Mouse (Mus musculus) pancreas, adult 10 weeks (tissue): ENCODE measurements around the gene Emc9. TPM values are rescaled to one million over a fixed set of nuclear protein-coding genes. Genes with fewer than 3 reads are reported as not detected.

Experiments used
- polyA plus RNA-seq: library from polyadenylated mRNA; stranded (reverse); fragments of 350-450 nt; fragmentation: Illumina TruSeq; extraction: RNeasy Lipid Tissue Mini Kit (QIAGEN cat#74804); gene quantifications from one replicate; pipeline ENCODE4 v1.2.3, GENCODE M21; 2015; ENCODE audit warnings: low read depth, low replicate concordance; ENCODE audit not compliant: insufficient read depth

Gene Emc9
- 11.7 TPM for polyA plus RNA-seq

GRCm38 (mm10) chr14:55584702-55585565 is at the start of gene Emc9:
Emc9 (minus strand) TSS chr14:55585302.

GRCm38 (mm10) chr14:55617822-55618221 is 32.7 kb upstream of the Emc9 start, which contains the start of gene Rec8:
Rec8 (plus strand) TSS chr14:55618037.

DNA sequence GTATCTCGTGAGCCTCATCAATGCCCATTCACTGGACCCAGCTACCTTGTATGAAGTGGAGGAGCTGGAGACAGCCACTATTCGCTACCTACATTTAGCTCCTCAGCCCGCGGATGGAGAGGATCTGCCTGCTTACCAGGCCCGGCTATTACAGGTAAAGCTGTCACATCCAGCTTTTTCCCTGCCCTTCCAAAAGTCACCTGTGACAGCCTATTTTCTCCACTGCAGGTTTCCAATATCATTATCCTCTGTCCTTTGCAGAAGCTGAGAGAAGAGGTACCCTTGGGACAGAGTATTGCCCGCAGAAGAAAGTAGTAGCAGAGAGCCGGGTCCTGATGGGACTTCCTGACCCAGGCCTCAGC is 18.1 kb upstream of the Emc9 start, which contains the start of gene Irf9:
Gene Irf9 (plus strand): TSS at position 301 of the 362 bp plus-strand sequence.

GRCm38 (mm10) chr14:55591331-55591891 is 6.3 kb upstream of the Emc9 start, which contains the start of gene Rnf31:
Rnf31 (plus strand) TSS chr14:55591708.

GRCm38 (mm10) chr14:55590748-55591330 is 5.7 kb upstream of the Emc9 start, which contains the start of gene Psme2:
Psme2 (minus strand) TSS chr14:55591113.

GRCm38 (mm10) chr14:55577871-55578667 is 7.0 kb downstream of the Emc9 start, which contains the start of gene Psme1:
Psme1 (plus strand) TSS chr14:55578123.

DNA sequence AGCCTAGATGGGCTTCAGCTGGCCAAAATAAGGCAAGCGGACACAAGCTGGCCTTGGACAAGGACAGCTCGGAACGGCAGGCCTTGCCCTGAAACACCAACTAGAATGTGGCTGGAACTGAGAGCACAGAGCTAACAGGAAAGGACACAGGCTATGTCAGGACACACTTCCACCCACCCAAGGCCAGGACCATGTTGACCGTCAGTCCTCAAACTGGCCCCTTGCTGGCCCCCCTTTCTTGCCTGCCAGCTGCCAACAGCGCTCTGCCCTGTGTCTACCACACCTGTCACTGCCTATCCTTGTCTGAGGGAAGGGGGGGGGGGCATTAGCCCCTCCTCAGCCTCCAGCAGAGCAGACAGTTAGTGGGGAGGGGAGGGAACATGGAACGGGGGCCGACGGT is 9.8 kb downstream of the Emc9 start, which contains the start of gene Fitm1:
Gene Fitm1 (plus strand): TSS at position 316 of the 400 bp plus-strand sequence.

DNA sequence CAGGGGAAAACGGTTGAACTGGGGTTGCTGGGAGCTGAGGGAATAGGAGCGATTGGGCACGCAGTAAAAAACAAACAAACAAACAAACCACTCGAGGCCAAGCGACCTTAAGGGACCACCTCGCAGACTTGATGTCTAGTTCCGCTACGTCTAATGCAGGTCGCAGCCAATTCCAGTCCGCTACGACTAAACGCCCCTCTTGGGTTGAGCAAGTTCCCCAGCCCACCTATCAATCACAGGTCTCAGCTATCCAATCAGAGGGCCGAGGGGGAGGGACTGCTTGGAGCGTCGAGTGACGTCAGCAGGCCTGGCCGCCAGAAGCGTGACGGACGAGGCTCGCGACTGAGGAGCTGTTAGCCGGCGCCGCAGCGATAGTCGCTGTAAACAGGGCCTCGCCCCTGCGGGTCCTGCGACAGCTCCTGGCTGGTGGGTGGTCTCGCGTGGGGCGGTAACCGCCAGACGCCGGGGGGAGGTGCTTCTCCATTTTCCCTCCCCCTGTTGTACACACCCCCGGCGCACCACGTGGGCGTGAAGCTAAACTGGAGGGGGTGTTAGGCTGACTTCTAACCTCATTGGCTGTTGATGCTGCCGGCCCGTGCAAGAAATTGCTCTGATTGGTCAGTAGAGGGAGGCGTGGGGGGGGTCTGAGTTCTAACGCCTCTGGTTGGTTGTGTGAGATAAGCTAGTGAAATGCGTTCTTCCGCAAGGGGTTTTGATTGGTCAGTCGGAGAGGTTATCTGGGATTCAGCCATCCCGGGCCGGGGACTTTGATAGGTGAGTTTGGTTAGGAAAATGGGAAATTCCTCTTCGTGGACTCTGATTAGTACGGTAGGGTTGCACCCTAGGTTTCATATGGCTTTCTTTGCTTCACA is 24.7 kb downstream of the Emc9 start, which contains the start of gene A730061H03Rik:
Gene A730061H03Rik (minus strand): TSS at position 205 of the 872 bp plus-strand sequence.

GRCm38 (mm10) chr14:55559799-55560201 is 25.3 kb downstream of the Emc9 start, which contains the start of gene Dcaf11:
Dcaf11 (plus strand) TSS chr14:55560006.

DNA sequence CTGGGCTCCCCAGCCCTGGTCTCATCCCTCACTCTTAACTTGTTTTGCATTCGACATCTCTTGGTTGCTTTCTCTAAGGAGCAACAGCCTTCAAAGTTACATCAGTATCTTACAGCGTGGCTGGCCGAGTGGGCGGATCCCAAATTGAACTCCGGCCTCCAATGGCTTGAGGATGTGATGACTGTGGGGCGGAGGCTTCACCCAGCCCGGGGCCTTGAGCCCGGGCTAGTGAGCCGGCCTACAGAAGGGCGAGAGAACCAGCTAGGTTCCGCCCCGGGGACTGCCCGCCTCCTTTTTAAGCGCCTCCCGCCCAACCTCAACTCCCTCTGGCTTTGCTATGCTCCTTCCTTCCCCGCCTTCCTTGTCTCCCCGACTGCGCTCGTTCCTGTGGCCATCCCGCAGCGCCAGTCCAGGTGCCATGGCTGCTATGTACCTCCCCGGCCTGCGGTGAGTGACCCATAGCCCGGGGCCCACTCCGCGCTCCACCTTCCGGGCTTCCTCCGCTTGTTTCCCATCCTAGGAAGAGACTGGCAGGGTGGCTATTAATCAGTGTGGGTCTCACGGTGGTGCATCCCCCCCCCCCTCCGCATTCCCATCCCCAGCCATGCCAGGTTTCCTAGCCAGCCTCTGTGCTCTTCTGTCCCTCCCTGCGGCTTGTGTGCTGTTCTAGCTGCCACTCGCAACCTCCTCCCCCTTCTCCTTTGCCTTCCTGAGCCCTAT is 44.9 kb downstream of the Emc9 start, which contains the start of gene Pck2:
Gene Pck2 (plus strand): TSS at position 200 of the 720 bp plus-strand sequence.

Other genes starting within 250 kb of the Emc9 start
- 17.0 TPM for gene Dhrs4, start 106.5 kb downstream of the Emc9 start, polyA plus RNA-seq
- 11.7 TPM for gene Carmil3, start 94.7 kb downstream of the Emc9 start, polyA plus RNA-seq
- gene Cpne6, start 74.9 kb downstream of the Emc9 start, polyA plus RNA-seq, result not detected
- gene Nrl, start 60.3 kb downstream of the Emc9 start, polyA plus RNA-seq, result not detected
- 29.0 TPM for gene Pck2, start 45.0 kb downstream of the Emc9 start, polyA plus RNA-seq
- gene Dcaf11, start 25.3 kb downstream of the Emc9 start, polyA plus RNA-seq, result 38.9 TPM
- gene A730061H03Rik, start 24.9 kb downstream of the Emc9 start, polyA plus RNA-seq, result not detected
- not detected for gene Fitm1, start 9.7 kb downstream of the Emc9 start, polyA plus RNA-seq
- 38.5 TPM for gene Psme1, start 7.2 kb downstream of the Emc9 start, polyA plus RNA-seq
- 49.1 TPM for gene Psme2, start 5.8 kb upstream of the Emc9 start, polyA plus RNA-seq
- gene Rnf31, start 6.4 kb upstream of the Emc9 start, polyA plus RNA-seq, result 14.7 TPM
- gene Irf9, start 18.3 kb upstream of the Emc9 start, polyA plus RNA-seq, result 11.2 TPM
- 9.7 TPM for gene Rec8, start 32.7 kb upstream of the Emc9 start, polyA plus RNA-seq
- 49.8 TPM for gene Ipo4, start 50.7 kb upstream of the Emc9 start, polyA plus RNA-seq
- gene Gm49378, start 52.6 kb upstream of the Emc9 start, polyA plus RNA-seq, result 1.6 TPM
- 17.3 TPM for gene Tm9sf1, start 58.5 kb upstream of the Emc9 start, polyA plus RNA-seq
- 0.59 TPM for gene Tssk4, start 64.9 kb upstream of the Emc9 start, polyA plus RNA-seq
- gene Mdp1, start 75.2 kb upstream of the Emc9 start, polyA plus RNA-seq, result 8.9 TPM
- 5.6 TPM for gene Gmpr2, start 86.6 kb upstream of the Emc9 start, polyA plus RNA-seq
- 60.9 TPM for gene Nedd8, start 86.8 kb upstream of the Emc9 start, polyA plus RNA-seq
- 5.5 TPM for gene Tinf2, start 96.5 kb upstream of the Emc9 start, polyA plus RNA-seq
- 0.30 TPM for gene Tgm1, start 128.6 kb upstream of the Emc9 start, polyA plus RNA-seq
- 9.4 TPM for gene Rabggta, start 137.0 kb upstream of the Emc9 start, polyA plus RNA-seq
- 28.8 TPM for gene Dhrs1, start 160.4 kb upstream of the Emc9 start, polyA plus RNA-seq
- 2.8 TPM for gene Nop9, start 160.4 kb upstream of the Emc9 start, polyA plus RNA-seq
- not detected for gene Cideb, start 173.2 kb upstream of the Emc9 start, polyA plus RNA-seq
- not detected for gene Ltb4r2, start 176.1 kb upstream of the Emc9 start, polyA plus RNA-seq
- gene Ltb4r1, start 180.7 kb upstream of the Emc9 start, polyA plus RNA-seq, result not detected
- 14.4 TPM for gene Adcy4, start 198.8 kb upstream of the Emc9 start, polyA plus RNA-seq
- 2.2 TPM for gene Ripk3, start 203.6 kb upstream of the Emc9 start, polyA plus RNA-seq
- gene Nfatc4, start 237.8 kb upstream of the Emc9 start, polyA plus RNA-seq, result 5.5 TPM